Mouse (Mus musculus): ENCODE measurements around the gene Gm13090.

GRCm38 (mm10) chr4:151088819-151089218 is 551 bp upstream of the Gm13090 start:
- TF ChIP-seq CTCF (IDR thresholded peaks at IDR 0.05; ENCODE audit: low read depth, low read length) (no peak), POLR2A (IDR thresholded peaks at IDR 0.05; ENCODE audit: borderline replicate concordance, low read depth, low read length) (no peak)

Data from bone marrow macrophage, adult 2 months (primary cell).